Mouse (Mus musculus): ENCODE measurements around the gene Gtpbp2.

Gene Gtpbp2

DNA sequence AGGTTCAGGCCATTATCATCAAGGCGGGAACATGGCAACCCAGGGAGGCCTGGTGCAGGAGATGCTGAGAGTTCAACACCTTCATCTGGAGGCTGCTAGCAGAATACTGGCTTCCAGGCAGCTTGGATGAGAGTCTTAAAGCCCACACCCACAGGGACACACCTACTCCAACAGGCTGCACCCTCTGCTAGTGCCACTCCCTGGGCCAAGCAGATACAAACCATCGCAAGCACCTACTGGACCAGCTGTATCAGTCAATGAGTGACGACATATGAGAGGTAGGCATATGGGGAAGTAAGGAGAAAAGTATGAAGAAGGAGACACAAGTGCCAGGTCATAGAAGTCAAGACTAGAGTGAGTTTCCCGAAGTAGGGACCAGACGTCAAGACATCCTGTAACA is 4.2 kb upstream of the Gtpbp2 start:
- no peak for DNase-seq

DNA sequence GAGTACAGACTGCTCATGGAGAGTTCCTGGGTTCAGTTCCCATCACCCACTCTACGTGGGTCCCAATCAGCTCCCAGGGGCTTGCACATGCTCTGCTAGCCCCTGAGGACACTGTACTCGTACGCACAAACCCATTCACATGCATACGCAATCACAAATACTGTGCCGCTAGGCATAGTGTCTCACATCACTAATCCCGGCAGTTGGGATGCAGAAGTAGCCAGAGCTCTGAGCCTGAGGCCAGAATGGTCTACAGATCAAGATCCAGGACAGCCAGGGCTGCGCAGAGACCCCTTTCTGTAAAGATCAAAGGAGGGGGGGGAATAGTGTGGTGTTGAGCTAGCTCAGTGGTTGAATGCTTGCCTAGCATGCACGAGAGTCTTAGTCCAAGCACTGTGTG is 3.7 kb upstream of the Gtpbp2 start:
- no peak for DNase-seq

DNA sequence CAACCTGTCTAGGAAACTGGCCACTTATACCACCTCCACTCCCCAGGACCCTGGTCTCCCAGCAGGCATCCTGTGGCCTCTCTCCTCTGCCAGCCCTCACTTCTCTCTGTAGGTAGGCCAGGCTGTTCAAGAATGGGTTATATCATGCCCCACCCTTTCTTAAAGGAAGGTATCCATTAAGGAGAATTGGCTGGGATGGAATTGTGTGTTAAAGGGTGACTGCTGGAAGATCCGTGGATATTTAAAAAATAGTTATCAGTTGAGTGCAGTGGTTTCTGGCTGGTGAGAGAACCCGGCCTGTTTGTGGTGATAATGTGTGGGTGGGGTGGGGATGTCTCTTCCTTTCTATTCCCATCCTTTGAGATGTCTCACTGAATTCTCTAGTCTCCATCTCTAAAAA is 1.6 kb upstream of the Gtpbp2 start:
- DNase-seq = no peak

DNA sequence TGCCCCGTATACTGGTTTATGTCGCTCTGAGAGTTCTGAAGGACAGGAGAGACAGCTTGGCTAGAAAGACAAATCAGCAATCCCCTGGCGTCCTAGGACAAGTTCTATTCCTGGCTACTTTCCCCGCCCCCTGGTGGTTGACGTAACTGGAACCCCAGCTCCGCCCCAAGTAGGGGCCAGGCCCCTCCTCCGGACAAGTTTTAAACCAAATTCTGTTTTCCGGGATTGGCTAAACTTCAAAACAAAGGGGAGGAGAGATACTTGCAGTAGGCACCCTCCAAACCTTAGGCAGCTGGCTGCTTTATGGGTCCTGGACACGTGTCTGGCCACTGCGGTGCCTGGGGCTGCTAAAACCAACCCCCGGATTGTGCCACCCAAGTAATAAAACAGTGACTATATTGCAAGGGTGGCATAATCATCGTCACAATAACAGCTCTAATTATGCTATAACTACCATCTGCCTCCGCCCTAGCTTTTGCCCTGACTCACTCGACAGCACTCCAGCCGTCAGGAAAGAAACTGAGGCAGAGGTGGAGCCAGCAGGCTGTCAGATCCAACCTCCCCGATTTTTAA is 656 bp upstream of the Gtpbp2 start:
- DNase-seq = peak; percentile 88

DNA sequence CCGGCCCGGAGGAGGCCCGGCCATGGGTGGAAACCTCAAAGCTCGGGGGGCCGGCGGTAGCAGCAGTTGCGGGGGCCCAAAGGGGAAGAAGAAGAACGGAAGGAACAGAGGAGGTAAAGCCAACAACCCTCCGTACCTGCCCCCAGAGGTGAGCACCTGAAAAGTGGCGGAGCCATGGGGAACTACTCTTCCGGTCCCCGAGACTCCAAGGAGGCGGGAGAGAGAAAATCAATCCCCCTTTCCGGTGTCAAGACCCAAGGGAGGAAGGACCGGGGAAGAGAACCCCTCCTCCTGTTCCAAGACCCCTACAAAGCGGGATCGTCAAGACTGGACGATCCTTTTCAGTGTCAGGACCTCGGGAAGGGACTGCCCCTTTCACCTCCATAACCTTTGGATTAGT is 347 bp downstream of the Gtpbp2 start:
- no peak for DNase-seq

DNA sequence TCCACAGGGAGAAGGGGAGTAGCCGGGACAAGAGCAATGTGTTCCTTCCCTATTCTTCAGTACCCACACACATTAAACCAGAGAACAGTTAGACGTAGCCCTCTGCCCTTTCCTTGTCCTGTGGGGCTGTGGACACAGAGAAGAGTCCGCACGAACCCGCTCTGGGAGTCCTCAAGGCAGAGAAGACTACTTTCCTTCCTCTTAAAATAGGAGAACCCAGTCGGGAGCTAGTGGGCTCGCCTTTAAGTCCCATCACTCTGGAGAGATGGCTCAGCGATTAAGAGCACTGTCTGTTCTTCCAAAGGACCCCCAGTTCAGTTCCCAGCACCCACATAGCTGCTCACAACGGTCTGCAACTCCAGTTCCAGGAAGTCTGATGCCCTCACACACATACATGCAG is 878 bp downstream of the Gtpbp2 start:
- DNase-seq = no peak

DNA sequence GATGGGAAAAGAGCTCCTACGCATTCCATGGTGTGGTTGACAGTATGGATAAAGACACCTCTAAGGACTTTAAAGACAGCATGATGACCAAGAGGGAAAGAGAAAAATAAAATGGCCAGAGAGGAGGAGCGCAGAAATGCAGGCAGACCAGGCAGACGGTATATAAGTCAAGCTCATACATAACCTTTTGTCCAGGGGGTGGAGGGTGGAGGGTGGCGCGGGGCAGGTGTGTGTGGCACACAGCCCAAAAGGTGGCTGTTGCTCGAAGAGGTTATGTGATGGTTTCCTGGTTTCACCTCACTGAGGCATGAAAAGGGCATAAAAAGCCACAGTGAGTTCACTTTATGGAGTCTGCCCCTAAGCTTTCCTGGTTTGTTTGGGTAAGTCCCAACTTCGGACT is 1.7 kb downstream of the Gtpbp2 start:
- no peak for DNase-seq

DNA sequence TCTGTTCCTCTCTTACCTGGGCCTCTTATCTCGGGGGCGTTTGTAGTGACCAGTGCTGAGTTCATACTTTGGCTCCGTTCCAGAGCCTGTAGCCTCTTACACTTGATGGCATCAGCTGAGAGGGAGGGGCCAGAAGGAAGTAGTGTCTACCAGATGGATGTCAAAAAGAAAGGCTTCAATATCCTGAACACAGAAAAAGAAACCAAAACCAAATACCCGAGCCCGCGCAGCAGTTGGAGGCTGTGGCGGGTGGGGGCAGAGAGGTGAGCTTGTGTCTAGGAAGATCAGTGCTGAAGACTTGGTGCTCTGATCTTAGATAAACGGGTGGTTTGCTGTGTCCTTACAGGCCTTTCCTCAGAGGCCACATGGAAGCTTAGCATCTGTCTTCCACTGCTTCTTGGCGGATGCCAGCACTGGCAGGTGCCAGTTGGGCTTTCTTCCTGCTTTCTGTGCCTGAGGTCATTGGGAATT is 2.2 kb downstream of the Gtpbp2 start:
- DNase-seq = no peak

DNA sequence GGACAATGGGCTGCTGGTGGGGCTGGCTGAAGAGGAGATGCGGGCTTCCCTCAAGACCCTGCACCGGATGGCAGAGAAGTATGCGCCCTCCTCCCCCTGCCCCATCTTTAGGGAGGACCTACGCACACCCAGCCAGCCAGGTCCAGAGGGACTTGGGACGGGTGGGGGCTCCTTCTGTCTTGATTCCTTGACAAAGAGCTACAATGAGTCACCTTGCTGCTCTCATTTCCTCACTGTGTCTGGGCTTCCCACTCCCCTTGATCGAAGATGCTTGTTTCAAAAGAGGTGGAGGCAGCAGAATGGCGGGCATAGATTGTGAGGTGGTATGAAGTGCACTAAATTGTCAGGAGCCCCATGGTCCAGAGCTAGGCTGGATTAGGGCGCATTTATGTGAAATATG is 3.5 kb downstream of the Gtpbp2 start:
- DNase-seq = no peak

DNA sequence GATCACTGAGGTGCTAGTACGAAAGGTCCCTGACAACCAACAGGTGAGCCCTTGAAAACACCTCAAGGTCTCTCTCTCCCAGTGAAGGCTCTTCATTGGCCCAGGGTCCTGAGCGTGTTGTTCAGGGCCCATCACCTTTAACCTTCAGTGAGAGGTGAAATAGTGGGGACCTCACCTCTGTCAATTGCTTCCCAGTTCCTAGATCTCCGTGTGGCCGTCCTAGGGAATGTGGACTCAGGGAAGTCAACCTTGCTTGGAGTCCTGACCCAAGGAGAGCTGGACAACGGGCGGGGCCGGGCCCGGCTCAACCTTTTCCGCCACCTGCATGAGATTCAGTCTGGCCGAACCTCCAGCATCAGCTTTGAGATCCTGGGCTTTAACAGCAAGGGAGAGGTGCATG is 4.0 kb downstream of the Gtpbp2 start:
- no peak for DNase-seq

DNA sequence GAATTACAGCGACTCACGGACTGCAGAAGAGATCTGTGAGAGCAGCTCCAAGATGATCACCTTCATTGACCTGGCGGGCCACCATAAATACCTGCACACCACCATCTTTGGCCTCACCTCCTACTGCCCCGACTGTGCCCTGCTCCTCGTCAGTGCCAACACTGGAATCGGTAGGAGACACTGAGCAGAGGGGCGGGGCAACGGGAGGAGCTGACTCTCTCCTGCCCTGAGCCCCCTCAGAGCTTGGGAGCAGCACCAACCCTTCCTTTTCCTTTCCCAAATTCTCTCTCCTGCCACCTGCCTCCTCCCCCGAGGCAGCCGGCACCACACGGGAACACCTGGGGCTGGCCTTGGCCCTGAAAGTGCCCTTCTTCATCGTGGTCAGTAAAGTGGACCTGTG is 4.6 kb downstream of the Gtpbp2 start:
- no peak for DNase-seq

DNA sequence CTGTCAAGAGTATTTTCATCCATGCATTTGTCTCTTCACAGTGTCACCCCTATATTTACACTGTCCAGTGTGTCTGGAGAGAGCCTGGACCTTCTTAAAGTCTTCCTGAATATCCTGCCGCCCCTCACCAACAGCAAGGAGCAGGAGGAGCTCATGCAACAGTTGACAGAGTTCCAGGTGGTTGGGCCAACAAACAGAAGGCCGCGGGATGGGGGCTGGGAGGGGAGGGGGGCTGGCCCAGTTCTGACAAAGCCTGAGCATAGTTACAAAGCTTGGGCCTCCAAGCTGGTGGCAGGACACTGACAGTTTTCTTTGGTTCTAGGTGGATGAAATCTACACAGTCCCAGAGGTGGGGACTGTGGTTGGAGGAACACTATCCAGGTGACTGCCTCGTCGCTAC is 5.4 kb downstream of the Gtpbp2 start:
- DNase-seq = no peak

DNA sequence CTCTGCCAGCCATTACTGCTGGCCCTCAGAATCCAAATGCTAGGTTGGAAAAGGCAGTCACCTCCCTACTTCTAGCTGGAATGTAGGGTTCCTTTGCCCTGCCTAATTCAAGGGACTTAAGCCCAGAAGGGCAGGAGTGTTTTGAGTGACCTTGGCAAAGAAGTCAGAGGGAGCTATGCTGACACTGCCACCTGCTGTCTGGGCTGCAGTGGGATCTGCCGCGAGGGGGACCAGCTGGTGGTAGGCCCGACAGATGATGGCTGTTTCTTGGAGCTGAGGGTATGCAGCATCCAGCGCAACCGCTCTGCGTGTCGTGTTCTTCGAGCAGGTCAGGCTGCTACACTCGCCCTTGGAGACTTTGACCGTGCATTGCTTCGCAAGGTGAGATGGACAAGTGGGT is 6.2 kb downstream of the Gtpbp2 start:
- DNase-seq = no peak

DNA sequence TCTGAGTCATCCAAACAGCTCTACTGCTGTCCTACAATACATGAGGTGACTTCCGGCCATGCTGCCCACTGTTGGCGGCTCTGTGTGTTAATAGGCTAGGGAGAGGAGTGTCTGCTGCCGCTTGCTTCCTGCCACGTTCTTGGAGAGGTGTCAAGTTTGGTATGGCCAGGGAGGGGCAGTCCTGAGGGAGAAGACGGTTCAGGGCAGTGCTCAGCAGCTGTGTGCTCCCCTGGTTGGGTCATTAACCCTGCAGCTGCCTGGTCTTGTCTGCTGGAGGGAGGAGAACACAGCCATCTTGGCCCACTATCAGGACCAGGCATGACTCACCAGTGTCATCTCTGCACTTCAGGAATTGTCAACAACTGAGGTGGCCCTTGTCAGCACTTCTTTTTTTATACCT is 7.5 kb downstream of the Gtpbp2 start:
- DNase-seq = no peak

DNA sequence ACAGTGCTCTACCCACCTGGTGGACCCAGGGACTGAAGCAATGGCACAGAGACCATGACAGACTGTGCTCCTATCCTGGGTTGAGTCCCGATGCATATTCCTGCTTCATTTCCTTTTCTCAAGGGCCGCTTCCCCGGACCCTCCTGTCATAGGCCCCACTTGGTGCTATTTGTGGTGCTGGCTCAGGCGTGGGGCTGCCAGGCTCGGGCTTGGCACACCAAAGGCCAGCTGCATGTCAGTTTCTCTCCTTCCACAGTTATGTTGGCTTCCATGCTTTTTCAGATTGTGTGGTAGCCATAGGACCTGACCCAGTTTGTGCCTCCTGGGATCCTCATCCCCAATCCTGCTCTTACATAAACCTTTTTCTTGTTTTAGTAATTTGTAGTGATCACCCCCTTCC is 7.9 kb downstream of the Gtpbp2 start:
- DNase-seq = no peak

DNA sequence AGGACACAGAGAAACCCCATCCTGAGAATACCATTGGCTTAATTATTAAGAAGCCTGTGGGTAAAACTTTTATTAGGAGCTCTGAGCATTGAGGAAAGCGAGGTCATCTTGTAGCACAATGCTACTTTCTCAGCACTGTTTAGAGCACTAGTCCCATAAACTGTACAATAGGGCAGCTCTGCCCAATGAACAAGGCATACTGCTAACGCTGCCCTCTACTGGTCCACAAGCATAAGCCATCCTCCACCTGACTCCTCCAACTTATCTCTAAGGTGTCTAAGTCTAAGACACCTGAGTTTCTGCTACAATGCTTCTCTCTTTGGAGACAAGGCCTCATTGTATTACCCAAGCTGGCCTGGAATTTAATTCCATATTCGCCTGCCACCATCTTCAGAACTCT is 9.7 kb downstream of the Gtpbp2 start:
- no peak for DNase-seq

DNA sequence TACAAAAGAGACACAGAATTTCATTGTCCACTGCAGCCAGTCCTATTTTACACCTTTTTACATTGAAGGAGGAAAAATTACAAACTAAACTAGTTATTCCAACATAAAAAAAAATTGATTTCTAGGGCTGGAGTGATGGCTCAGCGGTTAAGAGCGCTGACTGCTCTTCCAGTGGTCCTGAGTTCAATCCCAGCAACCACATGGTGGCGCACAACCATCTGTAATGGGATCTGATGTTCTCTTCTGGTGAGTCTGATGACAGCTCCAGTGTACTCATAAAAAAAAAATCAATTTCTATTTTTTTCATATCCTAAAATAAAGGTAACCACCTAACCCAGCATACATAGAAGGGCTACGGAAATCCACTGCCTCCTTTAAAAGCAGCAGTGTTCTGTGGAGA is 21.4 kb downstream of the Gtpbp2 start:
- DNase-seq = no peak

DNA sequence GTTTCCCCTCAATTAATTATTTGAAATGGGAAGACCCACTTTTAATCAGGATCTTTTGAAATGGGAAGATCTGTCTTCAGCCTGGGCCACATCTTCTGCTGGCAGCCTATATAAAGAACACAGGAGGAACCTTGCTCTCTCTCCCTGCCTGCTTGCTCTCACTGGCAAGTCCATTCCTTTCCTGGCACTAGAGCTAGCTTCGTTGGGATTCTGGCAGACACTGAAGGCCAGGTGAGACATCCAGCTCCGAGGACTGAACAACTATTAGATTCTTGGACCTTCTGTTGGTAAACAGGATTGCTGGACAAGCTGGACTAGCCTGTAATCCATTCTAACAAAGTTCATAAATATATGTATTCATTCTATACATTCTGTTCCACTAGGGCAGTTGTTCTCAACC is 28.0 kb downstream of the Gtpbp2 start:
- DNase-seq = no peak

DNA sequence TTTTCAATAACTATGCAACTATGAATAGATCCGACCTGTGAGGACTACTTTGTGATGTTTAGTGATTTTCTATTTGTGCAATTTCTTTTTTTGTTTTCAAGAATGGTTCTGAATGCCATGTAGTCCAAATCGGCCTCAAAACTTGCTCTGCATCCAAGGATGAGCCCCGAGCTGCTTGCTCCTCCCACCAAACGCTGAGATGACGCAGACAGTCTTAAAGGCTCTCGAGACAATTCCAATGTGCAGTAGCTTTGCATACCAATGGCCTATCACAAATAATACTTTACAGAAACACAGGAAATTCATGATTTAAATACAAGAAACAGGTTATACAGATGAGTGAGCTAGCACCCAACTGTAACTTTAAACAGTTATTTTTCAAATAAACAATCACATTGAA is 40.3 kb downstream of the Gtpbp2 start:
- DNase-seq = no peak

DNA sequence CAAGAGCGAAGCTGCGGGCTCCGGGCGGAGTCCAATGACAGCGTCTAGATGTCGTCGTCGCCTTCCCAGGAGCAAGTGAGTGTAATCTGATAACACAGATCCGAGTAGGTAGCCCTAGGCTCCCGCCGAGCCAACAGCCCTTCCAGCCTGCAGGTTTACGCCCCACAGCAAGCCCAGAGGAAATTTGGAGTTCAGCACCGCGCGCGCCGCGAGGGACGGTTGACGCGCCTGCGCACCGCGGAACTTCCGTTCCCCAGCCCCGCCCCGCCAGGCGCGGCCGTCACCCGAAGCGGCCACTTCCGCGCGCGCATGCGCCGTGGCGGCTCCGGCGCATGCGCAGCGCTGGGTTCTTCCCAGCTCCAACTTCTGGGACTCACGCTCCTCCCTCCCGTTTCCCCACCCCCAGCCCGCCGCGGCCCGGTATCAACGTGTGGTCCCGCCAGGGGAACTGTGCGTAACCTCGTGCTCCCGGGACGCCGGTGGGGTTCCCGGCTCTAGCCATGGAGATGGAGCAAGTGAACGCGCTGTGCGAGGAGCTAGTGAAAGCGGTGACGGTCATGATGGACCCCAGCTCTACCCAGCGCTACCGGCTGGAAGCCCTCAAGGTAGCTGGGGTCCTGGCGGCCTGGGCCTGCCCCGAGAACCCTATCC is 41.7 kb downstream of the Gtpbp2 start, which contains the start of the genes Polh and Xpo5:
Polh (minus strand) TSS at position 225 of the 651 bp plus-strand sequence.
Xpo5 (plus strand) TSS at position 362 of the 651 bp plus-strand sequence.
- DNase-seq = peak; percentile 94

DNA sequence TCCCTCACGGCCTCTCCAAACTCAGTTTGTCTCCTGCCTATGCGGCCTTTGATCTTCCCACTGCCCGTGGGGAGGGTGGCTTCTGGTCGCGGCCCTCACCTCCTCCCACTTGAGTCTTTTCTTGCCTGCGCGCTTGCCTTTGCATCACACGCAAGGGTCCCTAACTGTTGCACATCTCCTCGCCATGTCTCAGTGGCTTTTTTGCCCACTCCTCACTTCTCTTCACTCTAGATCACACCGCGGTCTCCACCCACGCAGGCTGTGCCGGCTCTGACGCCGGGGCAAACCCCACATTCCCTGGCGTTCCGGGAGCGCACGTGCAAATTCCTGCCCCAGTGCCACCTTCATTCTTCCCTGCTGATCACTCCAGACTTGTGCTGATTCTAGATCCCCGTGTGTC is 42.2 kb downstream of the Gtpbp2 start:
- DNase-seq = peak; percentile 17

DNA sequence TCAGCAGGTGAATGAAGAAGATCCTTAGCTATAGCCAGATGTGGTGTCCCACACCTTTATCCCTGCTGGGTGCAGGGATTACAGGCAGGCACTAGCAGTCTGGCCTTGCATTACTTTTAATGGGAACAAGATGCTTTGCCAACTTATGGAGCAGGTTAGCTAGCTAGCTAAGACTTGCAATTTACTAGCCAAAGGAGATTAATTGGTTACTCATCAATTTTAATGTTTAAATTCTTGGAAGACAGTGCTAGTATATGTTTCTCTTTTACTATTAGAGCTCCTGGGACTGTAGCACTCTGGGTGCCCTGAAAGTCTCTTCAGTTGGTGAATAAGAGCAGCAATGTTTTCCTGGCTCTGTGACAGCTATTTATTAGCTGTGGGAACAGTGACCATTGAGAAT is 45.8 kb downstream of the Gtpbp2 start:
- DNase-seq = no peak

DNA sequence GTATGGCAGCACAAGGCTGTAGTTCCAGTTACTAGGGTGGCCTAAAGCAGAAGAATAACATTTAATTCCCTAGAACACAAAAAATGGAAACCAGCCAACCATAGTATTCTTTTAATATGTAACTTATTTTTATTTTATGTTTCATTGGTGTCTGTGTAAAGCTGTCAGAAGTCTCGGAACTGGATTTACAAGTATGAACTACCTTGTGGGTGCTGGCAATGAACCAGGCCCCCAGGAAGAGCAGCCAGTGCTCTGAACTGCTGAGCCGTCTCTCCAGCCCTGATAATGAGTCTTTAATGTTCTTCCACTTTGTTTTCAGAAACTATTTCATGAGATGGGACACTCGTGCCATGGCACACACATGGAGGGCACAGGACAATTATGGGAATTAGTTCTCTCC is 49.7 kb downstream of the Gtpbp2 start:
- no peak for DNase-seq

Data from layer of hippocampus, adult 9-11 months (tissue).